Mouse (Mus musculus) liver, adult 2 months (tissue): Measurements from ENCODE around the gene Dapk3.

ENCODE experiments used
- CTCF ChIP-seq: fragments of 200-500 bp; IDR thresholded peaks from 2 replicates; pipeline ENCODE4 v1.5.1; 2011; ENCODE audit warnings: low read depth, low read length, control low read depth
- POLR2A ChIP-seq: fragments of 200-500 bp; IDR thresholded peaks from 2 replicates; pipeline ENCODE4 v1.6.1; 2011; ENCODE audit warnings: low read length, control low read depth; ENCODE audit not compliant: insufficient read depth; ENCODE audit errors: extremely low read depth

GRCm38 (mm10) chr10:81232580-81233225 lies 49.9 kb downstream of the Dapk3 start, which contains the start of gene Zfr2:
- TF ChIP-seq CTCF (no peak), POLR2A (peak; percentile 74)
